Mouse (Mus musculus): ENCODE measurements around the gene Cep85l.

The Cep85l gene

GRCm38 (mm10) chr10:53379709-53380106 is at the start of gene Cep85l:
Gene Cep85l, minus strand, starts transcription at chr10:53379947.
- DNase-seq (ENCODE audit: low spot score in 2 of 2): peak; percentile 76 to 86

GRCm38 (mm10) chr10:53428695-53429447 is 49.1 kb upstream of the Cep85l start:
- DNase-seq (ENCODE audit: low spot score in 2 of 2): peak in 1 of 2 experiments; percentile 34

- no peak for DNase-seq (ENCODE audit: low spot score in 2 of 2)
These were observed 46.8 kb upstream of the Cep85l start for GRCm38 (mm10) chr10:53426524-53426923.

- DNase-seq (ENCODE audit: low spot score in 2 of 2): no peak
These were observed 43.3 kb upstream of the Cep85l start for GRCm38 (mm10) chr10:53423091-53423490.

- DNase-seq (ENCODE audit: low spot score in 2 of 2): no peak
These were observed 42.5 kb upstream of the Cep85l start for GRCm38 (mm10) chr10:53422206-53422605.

GRCm38 (mm10) chr10:53421613-53422012 is 41.9 kb upstream of the Cep85l start:
- no peak for DNase-seq (ENCODE audit: low spot score in 2 of 2)

GRCm38 (mm10) chr10:53420069-53420468 is 40.3 kb upstream of the Cep85l start:
- DNase-seq (ENCODE audit: low spot score in 2 of 2): no peak

GRCm38 (mm10) chr10:53419139-53419935 is 39.6 kb upstream of the Cep85l start:
- no peak for DNase-seq (ENCODE audit: low spot score in 2 of 2)

GRCm38 (mm10) chr10:53417015-53417414 is 37.3 kb upstream of the Cep85l start:
- DNase-seq (ENCODE audit: low spot score in 2 of 2): no peak

GRCm38 (mm10) chr10:53416152-53416712 is 36.5 kb upstream of the Cep85l start:
- no peak for DNase-seq (ENCODE audit: low spot score in 2 of 2)

GRCm38 (mm10) chr10:53415252-53415651 is 35.5 kb upstream of the Cep85l start:
- no peak for DNase-seq (ENCODE audit: low spot score in 2 of 2)

GRCm38 (mm10) chr10:53414092-53415085 is 34.6 kb upstream of the Cep85l start:
- DNase-seq (ENCODE audit: low spot score in 2 of 2): no peak

GRCm38 (mm10) chr10:53412936-53413335 is 33.2 kb upstream of the Cep85l start:
- DNase-seq (ENCODE audit: low spot score in 2 of 2): no peak

GRCm38 (mm10) chr10:53412165-53412564 is 32.4 kb upstream of the Cep85l start:
- DNase-seq (ENCODE audit: low spot score in 2 of 2): no peak

GRCm38 (mm10) chr10:53410831-53411230 is 31.1 kb upstream of the Cep85l start:
- no peak for DNase-seq (ENCODE audit: low spot score in 2 of 2)

GRCm38 (mm10) chr10:53407422-53407821 is 27.7 kb upstream of the Cep85l start:
- DNase-seq (ENCODE audit: low spot score in 2 of 2): no peak

GRCm38 (mm10) chr10:53406845-53407244 is 27.1 kb upstream of the Cep85l start:
- no peak for DNase-seq (ENCODE audit: low spot score in 2 of 2)

GRCm38 (mm10) chr10:53402293-53402692 is 22.5 kb upstream of the Cep85l start:
- DNase-seq (ENCODE audit: low spot score in 2 of 2): no peak

- DNase-seq (ENCODE audit: low spot score in 2 of 2): no peak
These were observed 19.3 kb upstream of the Cep85l start for GRCm38 (mm10) chr10:53399053-53399452.

- peak in 1 of 2 experiments; percentile 10 for DNase-seq (ENCODE audit: low spot score in 2 of 2)
These were observed 18.8 kb upstream of the Cep85l start for GRCm38 (mm10) chr10:53398540-53398902.

GRCm38 (mm10) chr10:53397846-53398539 is 18.2 kb upstream of the Cep85l start:
- no peak for DNase-seq (ENCODE audit: low spot score in 2 of 2)

Data from urinary bladder, postnatal 36 days (tissue).